Mouse (Mus musculus) heart, embryonic 12.5 days (tissue): ENCODE results near the gene Minpp1. TPM values are rescaled to one million over a fixed set of nuclear protein-coding genes. Genes with fewer than 3 reads are reported as not detected.

Source experiments
- ATAC-seq: fragments of 200-750 bp; cut with Nextera tagmentation; 2 replicates; pipeline ENCODE4 v1.8.0; 2017; ENCODE audit warnings: moderate TSS enrichment, moderate library complexity; ENCODE audit not compliant: insufficient number of reproducible peaks, low FRiP score
- H3K27ac ChIP-seq: fragments of 300-500 bp; sonication (generic); 2 replicates; pipeline ENCODE4 v1.5.1; 2016; ENCODE audit warnings: mild to moderate bottlenecking, moderate library complexity; ENCODE audit not compliant: poor library complexity, severe bottlenecking
- H3K27me3 ChIP-seq: fragments of 300-500 bp; sonication (generic); replicated peaks from 2 replicates; pipeline ENCODE4 v1.6.1; 2016; ENCODE audit warnings: mild to moderate bottlenecking, moderate library complexity
- H3K36me3 ChIP-seq: fragments of 300-500 bp; sonication (generic); 2 replicates; pipeline ENCODE4 v1.6.1; 2016; ENCODE audit warnings: mild to moderate bottlenecking, moderate library complexity
- H3K4me1 ChIP-seq: fragments of 300-500 bp; sonication (generic); replicated peaks from 2 replicates; pipeline ENCODE4 v1.6.1; 2016; ENCODE audit warnings: mild to moderate bottlenecking
- H3K4me2 ChIP-seq: fragments of 300-500 bp; sonication (generic); 2 replicates; pipeline ENCODE4 v1.6.1; 2016; ENCODE audit warnings: mild to moderate bottlenecking, moderate library complexity
- H3K4me3 ChIP-seq: fragments of 300-500 bp; sonication (generic); 2 replicates; pipeline ENCODE4 v1.5.1; 2016; ENCODE audit warnings: mild to moderate bottlenecking
- H3K9ac ChIP-seq: fragments of 300-500 bp; sonication (generic); 2 replicates; pipeline ENCODE4 v1.6.1; 2016; ENCODE audit warnings: mild to moderate bottlenecking, moderate library complexity
- H3K9me3 ChIP-seq: fragments of 300-500 bp; sonication (generic); replicated peaks from 2 replicates; pipeline ENCODE4 v1.6.1; 2016; ENCODE audit warnings: mild to moderate bottlenecking, moderate library complexity
- WGBS: fragments of 180-500 bp; shearing (Covaris S2); methylation state at CpG from one replicate; pipeline ENCODE4 v1.1.7; 2016; 5-methylcytosine and 5-hydroxymethylcytosine counted together
- polyA plus RNA-seq: library from polyadenylated mRNA; unstranded; fragments of >200 nt; fragmentation: Nextera tagmentation; extraction: Ambion mirVana; gene quantifications from 2 replicates; pipeline ENCODE4 v1.2.1, GENCODE M21; 2016

Gene Minpp1
- polyA plus RNA-seq, 1 experiment from 2014 or later = 81.1 TPM

GRCm38 (mm10) chr19:32552106-32552505 is 66.5 kb downstream of the Minpp1 start:
- no peaks in the 10 kb centered on the region for H3K27me3 ChIP-seq
- no peaks in the 10 kb centered on the region for H3K36me3 ChIP-seq
- H3K4me1 ChIP-seq = no peaks in the 10 kb centered on the region
- no peak overlapping the region for H3K9ac ChIP-seq
- no peak for ATAC-seq
- no peak overlapping the region for H3K4me2 ChIP-seq
- 55% methylated on average over 1 of the region's 1 CpGs for WGBS
- H3K9me3 ChIP-seq = no peaks in the 10 kb centered on the region
- H3K4me3 ChIP-seq = no peak overlapping the region
- peak overlapping the region; percentile 35; the same call in 1 of the 2 replicates for H3K27ac ChIP-seq

GRCm38 (mm10) chr19:32553310-32553709 is 67.7 kb downstream of the Minpp1 start:
- no peak overlapping the region for H3K4me2 ChIP-seq
- WGBS = 59% methylated on average over 3 of the region's 3 CpGs

GRCm38 (mm10) chr19:32555257-32555656 is 69.7 kb downstream of the Minpp1 start:
- H3K4me2 ChIP-seq = no peak overlapping the region
- no peak overlapping the region for H3K4me3 ChIP-seq
- ATAC-seq = no peak
- H3K9ac ChIP-seq = no peak overlapping the region
- no peaks in the 10 kb centered on the region for H3K9me3 ChIP-seq
- no peaks in the 10 kb centered on the region for H3K36me3 ChIP-seq
- peak overlapping the region; percentile 28; the same call in 1 of the 2 replicates for H3K27ac ChIP-seq
- no peaks in the 10 kb centered on the region for H3K27me3 ChIP-seq
- no peaks in the 10 kb centered on the region for H3K4me1 ChIP-seq
- 31% methylated on average over 3 of the region's 3 CpGs for WGBS

More at GRCm38 (mm10) chr19:32553310-32553709, 67.7 kb downstream of the Minpp1 start:
- Histone ChIP-seq H3K27ac (no peak overlapping the region), H3K4me3 (no peak overlapping the region), H3K9ac (no peak overlapping the region), H3K36me3 (no peaks in the 10 kb centered on the region), H3K4me1 (no peaks in the 10 kb centered on the region), H3K9me3 (no peaks in the 10 kb centered on the region), H3K27me3 (no peaks in the 10 kb centered on the region)
- ATAC-seq = no peak

Other genes starting within 250 kb of the Minpp1 start
- 45.0 and 49.9 TPM in 2 replicates for gene Sgms1, start 96.1 kb upstream of the Minpp1 start, polyA plus RNA-seq
- gene Rpl9-ps6, start 19.2 kb upstream of the Minpp1 start, polyA plus RNA-seq = 57.6 and 60.3 TPM in 2 replicates
- 27.1 and 27.5 TPM in 2 replicates for gene Papss2, start 110.0 kb downstream of the Minpp1 start, polyA plus RNA-seq